Mouse (Mus musculus): ENCODE measurements around the gene Nat8f6.

DNA sequence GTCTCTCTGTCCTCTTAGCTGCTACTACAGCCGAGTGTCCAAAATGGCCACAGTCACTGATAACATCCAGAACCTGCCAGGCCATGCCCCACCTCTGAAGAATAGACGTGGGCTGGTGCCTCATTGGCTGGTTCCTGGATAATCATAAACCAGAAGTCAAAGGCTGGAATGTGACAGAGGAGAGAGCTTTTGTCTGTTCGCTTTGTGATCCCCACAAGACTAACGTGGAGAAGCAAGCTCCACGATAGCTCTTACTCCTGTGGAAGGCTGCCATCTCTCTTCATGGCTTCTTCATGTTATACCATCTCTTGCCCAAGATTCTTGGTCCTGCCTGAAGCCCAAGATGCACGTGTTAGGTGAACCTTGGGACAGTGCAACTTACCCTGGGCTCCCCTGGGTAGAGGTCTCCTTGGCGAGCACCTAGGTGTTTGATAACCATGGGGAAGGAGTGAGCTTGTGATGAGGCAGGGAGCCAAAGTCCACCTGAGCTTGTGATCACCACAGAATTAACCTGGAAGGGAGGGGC, 11.1 kb upstream of the Nat8f6 start, which contains the start of gene Nat8:
- TF ChIP-seq POLR2A (IDR thresholded peaks at IDR 0.05; ENCODE audit: borderline replicate concordance, extremely low read depth, insufficient read depth, insufficient read length, poor library complexity, severe bottlenecking) (no peak), CTCF (IDR thresholded peaks at IDR 0.05; ENCODE audit: borderline replicate concordance, extremely low read depth, insufficient read depth, insufficient read length) (no peak)
